Mouse (Mus musculus) small intestine, adult 2 months (tissue): Measurements from ENCODE around the gene Deup1. TPM values are rescaled to one million over a fixed set of nuclear protein-coding genes. Genes with fewer than 3 reads are reported as not detected.

Experiments used
- H3K27ac ChIP-seq: fragments of 200-500 bp; 2 replicates; pipeline ENCODE4 v1.5.1; 2012; ENCODE audit warnings: low read depth, low read length, control low read depth, inconsistent platforms; ENCODE audit not compliant: insufficient read depth
- H3K27me3 ChIP-seq: fragments of 200-500 bp; 2 replicates; pipeline ENCODE4 v1.6.1; 2012; ENCODE audit warnings: mild to moderate bottlenecking, moderate library complexity, low read length, inconsistent platforms; ENCODE audit not compliant: control insufficient read depth, insufficient read depth
- H3K36me3 ChIP-seq: fragments of 200-500 bp; 2 replicates; pipeline ENCODE4 v1.6.1; 2012; ENCODE audit warnings: mild to moderate bottlenecking, low read length, control low read depth, inconsistent platforms; ENCODE audit not compliant: control insufficient read depth, insufficient read depth
- H3K4me1 ChIP-seq: fragments of 200-500 bp; 2 replicates; pipeline ENCODE4 v1.6.1; 2012; ENCODE audit warnings: low read length, inconsistent platforms, mixed read lengths; ENCODE audit not compliant: control insufficient read depth, insufficient read depth, insufficient read length
- H3K4me3 ChIP-seq: fragments of 200-500 bp; 2 replicates; pipeline ENCODE4 v1.5.1; 2012; ENCODE audit warnings: low read depth, mild to moderate bottlenecking, control low read depth, inconsistent platforms, low read length, moderate library complexity
- CTCF ChIP-seq: fragments of 200-500 bp; IDR thresholded peaks from 2 replicates; pipeline ENCODE4 v1.5.1; 2012; ENCODE audit warnings: low read depth, mild to moderate bottlenecking, control low read depth, inconsistent platforms, low read length, moderate library complexity, mixed read lengths; ENCODE audit not compliant: insufficient replicate concordance, insufficient read length; ENCODE audit errors: extremely low read depth
- POLR2A ChIP-seq: fragments of 200-500 bp; IDR thresholded peaks from 2 replicates; pipeline ENCODE4 v1.6.1; 2012; ENCODE audit warnings: low read depth, mild to moderate bottlenecking, control low read depth, inconsistent platforms, low read length, moderate library complexity
- whole genome bisulfite sequencing: fragments of 180-500 bp; shearing (Covaris S2); methylation state at CpG from one replicate; pipeline ENCODE4 v1.1.7; 2018; 5-methylcytosine and 5-hydroxymethylcytosine counted together
- polyA plus RNA-seq: library from polyadenylated mRNA; depleted of rRNA; stranded (reverse); fragments of >200 nt; gene quantifications from 2 replicates; pipeline ENCODE4 v1.2.3, GENCODE M21; 2012

Gene Deup1
- polyA plus RNA-seq, 1 experiment = not detected

DNA sequence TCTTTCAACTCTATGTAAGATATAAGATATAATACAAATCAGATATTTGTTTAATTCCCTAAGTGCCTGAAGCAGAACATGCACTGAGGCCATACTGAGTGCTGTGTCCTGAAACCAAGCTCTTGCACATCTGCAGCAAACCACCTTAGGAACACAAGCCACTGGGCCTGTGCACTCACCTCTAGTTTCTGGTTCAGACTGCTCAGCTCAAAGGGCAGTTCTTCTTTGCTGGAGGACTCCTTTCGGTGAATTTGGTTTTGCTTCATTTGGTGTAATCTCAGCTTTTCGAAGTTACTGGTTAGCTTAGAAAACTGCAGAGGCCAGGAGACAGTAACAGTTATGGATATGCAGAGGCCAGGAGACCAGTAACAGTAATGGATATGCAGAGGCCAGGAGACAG, 20.1 kb downstream of the Deup1 start:
- H3K27ac ChIP-seq = no peak overlapping the region
- no peak for TF ChIP-seq CTCF
- no peak for TF ChIP-seq POLR2A

DNA sequence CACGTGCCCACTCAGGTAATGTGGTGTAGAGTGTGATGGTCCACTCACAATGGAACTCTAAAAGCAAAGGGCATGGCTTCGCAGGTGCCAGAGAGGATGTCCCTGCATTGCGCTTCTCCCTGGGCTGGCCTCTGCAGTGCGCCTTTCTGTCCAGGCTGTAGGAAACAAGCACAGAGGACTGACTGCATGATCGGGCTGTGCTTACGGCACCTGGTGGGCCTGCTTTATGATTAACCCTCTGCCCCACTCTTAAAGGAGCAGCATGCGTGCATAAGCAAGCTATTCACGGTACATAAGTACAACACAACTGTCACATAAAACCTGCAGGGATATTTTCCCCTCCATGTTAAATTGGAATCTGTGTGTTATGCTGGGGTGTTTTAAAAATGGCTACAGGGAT, 24.6 kb downstream of the Deup1 start:
- no peaks in the 10 kb centered on the region for H3K27me3 ChIP-seq
- no peaks in the 10 kb centered on the region for H3K4me1 ChIP-seq
- WGBS = 69% methylated on average over 8 of the region's 8 CpGs
- no peak overlapping the region for H3K27ac ChIP-seq
- no peak overlapping the region for H3K4me3 ChIP-seq
- no peaks in the 10 kb centered on the region for H3K36me3 ChIP-seq
- TF ChIP-seq POLR2A = no peak
- no peak for TF ChIP-seq CTCF

More for the DNA sequence above, 20.1 kb downstream of the Deup1 start:
- H3K4me1 ChIP-seq = no peaks in the 10 kb centered on the region
- WGBS = 89% methylated on average over 2 of the region's 2 CpGs
- H3K36me3 ChIP-seq = no peaks in the 10 kb centered on the region
- no peak overlapping the region for H3K4me3 ChIP-seq
- no peaks in the 10 kb centered on the region for H3K27me3 ChIP-seq

DNA sequence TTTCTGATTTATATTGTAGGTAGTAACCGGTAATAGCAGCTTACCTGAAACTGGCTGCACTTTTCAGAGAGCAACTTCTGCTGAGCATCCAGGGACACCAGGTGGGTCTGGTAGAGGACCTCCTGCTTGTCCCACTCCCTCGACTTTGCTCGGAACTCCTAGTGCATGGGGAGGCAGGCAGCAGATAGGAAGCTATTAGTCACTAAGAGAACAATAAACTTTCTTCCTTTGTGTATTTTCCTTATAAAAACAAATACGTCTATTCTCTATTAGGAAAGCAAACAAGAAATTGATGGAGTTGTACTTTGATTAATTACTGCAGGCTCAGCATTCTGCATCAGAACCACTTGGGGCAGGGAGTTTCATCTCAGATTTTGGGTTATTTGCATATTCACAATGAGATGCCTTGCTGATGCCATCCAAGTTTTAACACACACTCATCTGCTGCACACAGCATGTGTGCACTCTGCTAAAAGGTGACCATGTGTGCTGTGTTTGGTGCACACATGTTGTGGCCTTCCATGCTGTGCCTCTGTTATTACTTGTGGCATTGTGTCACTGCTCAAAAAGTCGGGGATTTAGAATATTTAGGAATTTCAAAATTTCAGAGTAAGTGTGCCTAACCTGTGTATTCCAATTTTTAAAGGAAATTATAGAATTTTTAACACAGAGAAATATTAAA, 26.7 kb downstream of the Deup1 start:
- Histone ChIP-seq H3K4me3 (no peak overlapping the region), H3K27me3 (no peaks in the 10 kb centered on the region), H3K4me1 (no peaks in the 10 kb centered on the region), H3K27ac (no peak overlapping the region), H3K36me3 (no peaks in the 10 kb centered on the region)
- TF ChIP-seq CTCF (no peak), POLR2A (no peak)
- WGBS = 40% methylated on average over 5 of the region's 5 CpGs

DNA sequence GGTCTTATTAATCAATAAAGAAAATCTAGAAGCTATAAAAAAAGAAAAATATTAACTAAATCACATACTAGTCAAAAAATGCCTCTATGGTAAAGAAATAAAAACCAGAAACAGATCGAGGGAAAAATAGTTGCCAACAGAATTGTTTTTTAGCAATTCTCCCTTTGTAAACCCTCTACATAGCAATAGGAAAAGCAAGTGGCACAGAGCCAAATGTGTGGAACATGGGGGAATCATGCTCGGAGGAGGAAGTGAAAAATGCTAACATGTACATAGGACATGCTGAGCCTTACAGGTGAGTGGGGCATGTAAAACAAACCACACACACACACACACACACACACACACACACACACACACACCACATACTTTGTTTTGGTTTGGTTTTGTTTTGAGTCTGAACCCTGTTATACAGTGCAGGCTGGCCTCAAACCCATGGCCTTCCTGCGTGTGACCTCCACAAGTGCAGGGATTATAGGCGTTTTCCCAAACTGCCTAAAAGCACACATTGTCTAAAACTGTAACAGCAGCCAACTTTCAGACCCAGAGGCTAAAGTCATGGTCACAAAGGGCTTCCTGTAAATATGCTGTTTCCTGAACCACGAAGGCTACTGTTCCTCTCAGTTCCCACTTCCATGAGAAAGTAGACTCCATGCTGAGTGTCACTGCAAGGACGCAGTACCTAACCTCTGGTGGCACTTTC, 27.4 kb downstream of the Deup1 start:
- Histone ChIP-seq H3K4me1 (no peaks in the 10 kb centered on the region), H3K27me3 (no peaks in the 10 kb centered on the region), H3K36me3 (no peaks in the 10 kb centered on the region), H3K4me3 (no peak overlapping the region), H3K27ac (0 out of 2 replicates have a peak overlapping the region, but pooled peaks have one; percentile 9)
- TF ChIP-seq CTCF (no peak), POLR2A (no peak)
- 42% methylated on average over 6 of the region's 6 CpGs for WGBS

DNA sequence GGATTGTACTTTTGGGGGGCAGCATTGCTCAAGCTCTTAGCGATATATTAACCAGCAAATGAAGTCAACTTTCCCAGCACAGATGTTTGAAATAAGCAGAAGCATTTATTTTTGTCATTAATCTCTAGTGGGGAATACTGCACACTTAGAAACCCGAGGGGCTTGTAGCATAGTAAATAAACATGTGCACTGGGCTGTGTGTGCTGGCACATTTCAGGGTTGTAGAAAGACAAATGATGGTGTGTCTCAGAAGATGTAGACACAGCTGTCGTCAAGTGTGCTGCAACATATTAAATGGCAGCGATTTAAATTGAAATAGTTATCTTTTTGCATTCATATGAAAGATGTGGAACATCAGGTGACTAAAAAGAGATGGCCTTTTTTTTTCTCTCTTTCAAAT, 31.1 kb downstream of the Deup1 start:
- no peaks in the 10 kb centered on the region for H3K27me3 ChIP-seq
- WGBS = 61% methylated on average over 4 of the region's 4 CpGs
- H3K4me1 ChIP-seq = no peaks in the 10 kb centered on the region
- no peak for TF ChIP-seq CTCF
- H3K4me3 ChIP-seq = no peak overlapping the region
- H3K36me3 ChIP-seq = no peaks in the 10 kb centered on the region
- no peak overlapping the region for H3K27ac ChIP-seq

DNA sequence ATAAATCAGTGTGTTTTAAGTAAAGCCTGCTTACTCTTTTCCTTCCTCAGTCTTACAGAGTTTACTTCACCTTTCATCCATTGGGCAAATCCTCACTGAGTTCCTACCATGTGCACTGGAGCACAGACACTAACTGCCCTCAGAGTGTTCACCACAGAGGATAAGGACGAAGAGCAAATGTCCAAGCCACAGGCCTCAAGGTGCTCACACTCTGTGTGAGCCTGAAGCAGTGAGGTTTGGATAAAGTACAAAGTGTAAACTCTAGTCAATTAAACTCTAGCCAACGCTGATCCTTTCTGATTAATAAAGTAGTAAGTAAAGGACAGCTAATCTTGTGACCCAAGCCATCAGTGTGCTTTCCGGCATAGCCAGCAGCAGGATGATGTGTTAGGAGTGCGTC, 33.6 kb downstream of the Deup1 start:
- TF ChIP-seq CTCF (no peak), POLR2A (no peak)
- Histone ChIP-seq H3K36me3 (no peaks in the 10 kb centered on the region), H3K4me1 (no peaks in the 10 kb centered on the region), H3K27ac (no peak overlapping the region), H3K4me3 (no peak overlapping the region), H3K27me3 (no peaks in the 10 kb centered on the region)
- 80% methylated on average over 4 of the region's 4 CpGs for WGBS

DNA sequence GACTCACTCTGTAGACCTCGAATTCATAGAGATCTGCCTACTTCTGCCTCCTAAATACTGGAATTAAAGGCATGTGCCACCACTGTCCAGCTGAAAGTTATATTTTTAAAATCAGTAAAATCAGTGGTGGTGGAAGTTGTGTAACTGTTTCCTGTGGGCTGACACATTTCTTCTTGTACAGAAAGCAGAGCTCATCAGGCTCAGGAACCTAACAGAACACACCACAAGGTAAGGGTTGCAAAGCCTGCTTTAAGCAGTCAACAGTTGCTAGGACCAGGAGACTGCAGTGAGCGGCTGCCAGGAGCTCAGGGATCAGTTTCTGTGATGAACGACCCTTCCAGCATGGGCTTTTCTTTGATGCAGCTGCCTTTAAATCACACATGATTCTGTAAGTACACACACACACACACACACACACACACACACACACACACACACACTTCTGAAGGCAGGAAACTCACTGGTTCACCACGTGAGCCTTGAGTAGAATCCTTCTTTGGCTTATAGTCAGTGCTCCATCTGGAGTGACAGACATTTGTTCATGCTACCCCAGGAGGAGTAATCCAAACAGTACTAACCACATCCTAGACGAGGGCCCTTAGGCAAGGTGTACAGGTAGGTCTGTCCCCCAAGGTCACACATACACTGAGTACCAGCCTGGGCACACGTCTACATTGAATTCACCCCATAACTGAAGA, 40.4 kb downstream of the Deup1 start:
- Histone ChIP-seq H3K36me3 (no peaks in the 10 kb centered on the region), H3K4me1 (no peaks in the 10 kb centered on the region), H3K27me3 (no peaks in the 10 kb centered on the region), H3K4me3 (no peak overlapping the region), H3K27ac (no peak overlapping the region)
- 61% methylated on average over 6 of the region's 6 CpGs for WGBS
- TF ChIP-seq POLR2A = no peak
- TF ChIP-seq CTCF = no peak
